Mouse (Mus musculus) CH12.LX (cell line): ENCODE data around the gene Hilpda. TPM values are rescaled to one million over a fixed set of nuclear protein-coding genes. Genes with fewer than 3 reads are reported as not detected.

ENCODE experiments used
- DNase-seq: peaks from one replicate; pipeline ENCODE4 v3.0.0-alpha.2; 2013; ENCODE audit errors: extremely low read depth
- H3K27ac ChIP-seq: 2 replicates; pipeline ENCODE4 v1.5.1; 2012; ENCODE audit warnings: low read depth, mild to moderate bottlenecking, control low read depth, moderate library complexity; ENCODE audit not compliant: insufficient read depth
- H3K27me3 ChIP-seq: replicated peaks from 2 replicates; pipeline ENCODE3; 2012; ENCODE audit warnings: inconsistent platforms
- H3K36me3 ChIP-seq, 2 experiments: replicated peaks in 1 of 2; 2 replicates each; pipeline versions ENCODE3 to v1.6.1; 2012; ENCODE audit warnings: inconsistent platforms in 1 of 2, low read length in 1 of 2, mild to moderate bottlenecking in 1 of 2, mixed read lengths in 1 of 2, moderate library complexity in 1 of 2; ENCODE audit not compliant: control insufficient read depth in 1 of 2, insufficient read depth in 1 of 2
- H3K4me1 ChIP-seq, 2 experiments: 2 replicates each; pipeline ENCODE4 v1.6.1; 2012; ENCODE audit warnings: inconsistent platforms in 1 of 2, moderate library complexity in 1 of 2; ENCODE audit not compliant: insufficient read depth in 2 of 2, control insufficient read depth in 1 of 2
- H3K4me2 ChIP-seq: 2 replicates; pipeline ENCODE4 v1.6.1; 2012; ENCODE audit warnings: low read depth, mild to moderate bottlenecking, control low read depth; ENCODE audit not compliant: poor library complexity, insufficient read depth, severe bottlenecking
- H3K4me3 ChIP-seq, 3 experiments: fragments of 150-350 bp in 1 of 3; sonication (generic) in 1 of 3; replicated peaks in 1 of 3; 2 replicates each; pipeline versions ENCODE3 to v1.5.1; 2011 to 2012; ENCODE audit warnings: low read depth in 2 of 3, low read length in 2 of 3, mild to moderate bottlenecking in 2 of 3, moderate library complexity in 2 of 3, control low read depth in 1 of 3, improper control_type of control experiment in 1 of 3, inconsistent platforms in 1 of 3, mixed read lengths in 1 of 3; ENCODE audit not compliant: poor library complexity in 1 of 3
- H3K79me2 ChIP-seq: replicated peaks from 2 replicates; pipeline ENCODE4 v1.6.1; 2012; ENCODE audit warnings: mild to moderate bottlenecking, moderate library complexity; ENCODE audit not compliant: control insufficient read depth, poor library complexity, insufficient read depth, severe bottlenecking; ENCODE audit errors: extremely low read depth
- H3K9ac ChIP-seq: 2 replicates; pipeline ENCODE4 v1.6.1; 2012; ENCODE audit warnings: low read depth, mild to moderate bottlenecking, control low read depth, moderate library complexity; ENCODE audit not compliant: insufficient read depth
- H3K9me3 ChIP-seq: replicated peaks from 2 replicates; pipeline ENCODE3; 2012; ENCODE audit warnings: low read length, inconsistent platforms, mixed read lengths
- CHD2 ChIP-seq: IDR thresholded peaks from 2 replicates; pipeline ENCODE4 v1.6.1; 2011; ENCODE audit warnings: low read length, improper control_type of control experiment
- CTCF ChIP-seq, 2 experiments: IDR thresholded peaks in 1 of 2; conservative IDR thresholded peaks in 1 of 2; 2 replicates each; pipeline ENCODE4 v1.5.1; 2011 to 2012; ENCODE audit warnings: low read depth in 2 of 2, low read length in 2 of 2, improper control_type of control experiment in 1 of 2, inconsistent platforms in 1 of 2, mild to moderate bottlenecking in 1 of 2, moderate library complexity in 1 of 2
- ELF1 ChIP-seq: IDR thresholded peaks from 2 replicates; pipeline ENCODE4 v1.6.1; 2014; ENCODE audit warnings: low read depth, mild to moderate bottlenecking, inconsistent platforms, low read length, improper control_type of control experiment
- ETS1 ChIP-seq: conservative IDR thresholded peaks from 2 replicates; pipeline ENCODE4 v1.6.1; 2012; ENCODE audit warnings: low read depth, mild to moderate bottlenecking, inconsistent platforms, low read length, improper control_type of control experiment, moderate library complexity
- GABPA ChIP-seq: IDR thresholded peaks from 2 replicates; pipeline ENCODE4 v1.6.1; 2012; ENCODE audit warnings: low read depth, low read length, improper control_type of control experiment, inconsistent platforms; ENCODE audit not compliant: insufficient replicate concordance
- IRF4 ChIP-seq: IDR thresholded peaks from 2 replicates; pipeline ENCODE4 v1.6.1; 2014; ENCODE audit warnings: low read depth, mild to moderate bottlenecking, inconsistent platforms, low read length, improper control_type of control experiment
- JUN ChIP-seq: IDR thresholded peaks from 2 replicates; pipeline ENCODE4 v1.6.1; 2011; ENCODE audit warnings: low read depth, mild to moderate bottlenecking, low read length, improper control_type of control experiment, moderate library complexity; ENCODE audit not compliant: insufficient read depth
- JUND ChIP-seq: conservative IDR thresholded peaks from 2 replicates; pipeline ENCODE4 v1.6.1; 2011; ENCODE audit warnings: low read depth, low read length, improper control_type of control experiment
- MAX ChIP-seq: IDR thresholded peaks from 2 replicates; pipeline ENCODE4 v1.6.1; 2011; ENCODE audit warnings: low read length, improper control_type of control experiment
- MAZ ChIP-seq: IDR thresholded peaks from 2 replicates; pipeline ENCODE4 v1.6.1; 2012; ENCODE audit warnings: low read depth, mild to moderate bottlenecking, inconsistent platforms, low read length, improper control_type of control experiment, moderate library complexity
- MYC ChIP-seq: IDR thresholded peaks from 2 replicates; pipeline ENCODE4 v1.6.1; 2011; ENCODE audit warnings: low read depth, mild to moderate bottlenecking, improper control_type of control experiment, low read length
- NELFE ChIP-seq: IDR thresholded peaks from 2 replicates; pipeline ENCODE4 v1.6.1; 2011; ENCODE audit warnings: low read depth, low read length, improper control_type of control experiment
- SIN3A ChIP-seq: IDR thresholded peaks from 2 replicates; pipeline ENCODE4 v1.6.1; 2012; ENCODE audit warnings: low read length, improper control_type of control experiment, inconsistent platforms
- ZC3H11A ChIP-seq: IDR thresholded peaks from 2 replicates; pipeline ENCODE4 v1.6.1; 2012; ENCODE audit warnings: low read depth, mild to moderate bottlenecking, inconsistent platforms, low read length, improper control_type of control experiment
- ZKSCAN1 ChIP-seq: IDR thresholded peaks from 2 replicates; pipeline ENCODE4 v1.6.1; 2012; ENCODE audit warnings: low read depth, inconsistent platforms, low read length, improper control_type of control experiment, borderline replicate concordance
- ZMIZ1 ChIP-seq: IDR thresholded peaks from 2 replicates; pipeline ENCODE4 v1.6.1; 2012; ENCODE audit warnings: low read depth, mild to moderate bottlenecking, inconsistent platforms, low read length, improper control_type of control experiment
- ZNF384 ChIP-seq: IDR thresholded peaks from 2 replicates; pipeline ENCODE4 v1.6.1; 2012; ENCODE audit warnings: low read depth, low read length, improper control_type of control experiment, inconsistent platforms
- dilution Hi-C: fragments of 300-500 bp; cut with MboI; formaldehyde crosslinking; loops from 2 replicates; pipeline ENCODE4 v1.14.3; 2020; ENCODE audit warnings: low sequenced_read_pairs; ENCODE audit not compliant: extremely low pct_unique_long_range_greater_than_20kb, extremely low pct_ligation_motif_present
- in situ Hi-C: fragments of 300-500 bp; cut with MboI; formaldehyde crosslinking; loops from 3 replicates; pipeline ENCODE4 v1.14.3; 2019; ENCODE audit warnings: low sequenced_read_pairs, low pct_ligation_motif_present, low pct_unique_long_range_greater_than_20kb, mixed read lengths
- polyA plus RNA-seq: library from polyadenylated mRNA; unstranded; fragments of >175 nt; gene quantifications from 2 replicates; pipeline ENCODE4 v1.2.1, GENCODE M21; 2012; ENCODE audit warnings: low read depth; ENCODE audit not compliant: insufficient read length
- total RNA-seq, 2 experiments: library from RNA; depleted of rRNA; stranded (reverse); fragments of 300-350 nt in 1 of 2; fragments of >200 nt in 1 of 2; gene quantifications; 2 replicates each; pipeline ENCODE4 v1.2.3; 2012 to 2014

The Hilpda gene
- total and polyA plus RNA-seq, 3 experiments, result 11.1 to 52.3 (median 23.7) TPM

DNA sequence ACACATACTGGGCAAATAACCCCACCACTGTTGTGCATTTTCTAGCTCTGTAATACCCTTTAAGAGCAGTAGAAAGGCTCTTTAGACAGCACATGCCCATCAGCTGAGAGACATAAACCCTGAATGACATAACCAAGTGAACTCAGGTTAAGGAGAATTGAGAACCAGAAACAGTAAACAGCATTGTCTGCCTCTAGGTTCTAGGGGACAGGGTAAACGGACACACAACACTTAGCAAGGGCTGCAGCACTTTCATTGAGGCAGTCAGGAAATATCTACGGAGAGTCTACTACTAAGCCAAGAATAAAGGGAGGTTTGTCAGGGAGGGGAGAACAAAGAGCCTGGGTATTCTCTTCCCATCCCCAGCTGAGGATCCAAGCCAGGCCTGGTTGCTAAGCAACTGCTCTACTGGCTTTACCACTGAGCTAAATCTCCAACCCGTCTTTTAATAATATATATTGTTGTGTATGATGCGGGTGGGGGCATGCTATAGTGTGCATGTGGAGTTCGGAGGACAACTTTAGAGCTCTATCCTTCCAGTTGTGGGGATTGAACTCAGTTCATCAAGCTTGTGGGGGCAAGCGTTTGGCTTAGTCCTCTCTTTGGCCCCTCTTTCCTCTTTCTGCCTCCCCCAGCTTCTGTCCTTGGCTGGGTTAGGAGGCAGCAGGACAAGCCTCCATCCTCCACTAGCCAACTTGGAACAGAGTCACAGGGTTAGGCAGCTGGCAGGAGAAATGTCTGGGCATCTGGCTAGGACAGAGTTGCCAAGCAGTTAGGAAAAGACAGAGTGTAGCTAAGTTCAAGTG, 8.4 kb upstream of the Hilpda start:
- H3K4me2 ChIP-seq, result no peak overlapping the region
- DNase-seq, result no peak
- H3K79me2 ChIP-seq, result no peaks in the 10 kb centered on the region
- TF ChIP-seq ELF1 (no peak), MAZ (no peak), GABPA (no peak), ZNF384 (no peak), ZMIZ1 (no peak), ZC3H11A (no peak)
- TF ChIP-seq, all 38 proteins: peak for 0
- Histone ChIP-seq H3K27ac (no peak overlapping the region), H3K36me3 (no peaks in the 10 kb centered on the region), H3K27me3 (peaks cover 27% of the 10 kb centered on the region), H3K4me3 (no peak overlapping the region), H3K4me1 (peaks cover 0 to 2% of the 10 kb centered on the region in 2 experiments; a peak in 2 of 4 replicates), H3K9me3 (no peaks in the 10 kb centered on the region), H3K9ac (no peak overlapping the region)
- in situ Hi-C loops, result no loop called here
- dilution Hi-C loops, result no loop called here

DNA sequence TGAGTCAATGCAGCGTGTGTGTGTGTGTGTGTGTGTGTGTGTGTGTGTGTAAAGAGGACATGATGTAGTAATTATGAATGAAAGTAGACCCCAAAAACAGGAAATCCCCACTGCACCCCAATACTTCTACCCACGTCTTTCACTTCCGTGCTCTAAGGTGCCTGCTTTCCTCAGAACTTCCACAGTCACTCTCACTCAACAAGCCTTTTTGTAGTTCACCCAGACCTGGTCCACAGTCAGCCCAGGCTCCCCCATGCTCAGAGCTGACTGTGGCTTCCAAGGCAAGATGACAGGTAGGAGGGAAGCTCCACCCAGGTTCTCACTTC, 7.9 kb upstream of the Hilpda start:
- dilution Hi-C loops, result no loop called here
- TF ChIP-seq ZMIZ1 (no peak), IRF4 (no peak), ETS1 (no peak), CHD2 (no peak), JUN (no peak), CTCF (conservative IDR thresholded peaks at IDR 0.05 in 1 of 2, IDR thresholded peaks at IDR 0.05 in 1 of 2; ENCODE audit: low read depth in 2 of 2, low read length in 2 of 2) (no peak), ZKSCAN1 (no peak), SIN3A (no peak), NELFE (no peak), MYC (no peak), JUND (no peak), MAX (no peak)
- Histone ChIP-seq H3K4me1 (peaks cover 0 to 2% of the 10 kb centered on the region in 2 experiments; a peak in 1 of 4 replicates), H3K9me3 (no peaks in the 10 kb centered on the region), H3K27me3 (peaks cover 27% of the 10 kb centered on the region), H3K4me2 (no peak overlapping the region), H3K4me3 (no peak overlapping the region), H3K9ac (no peak overlapping the region), H3K36me3 (no peaks in the 10 kb centered on the region), H3K79me2 (no peaks in the 10 kb centered on the region), H3K27ac (no peak overlapping the region)
- DNase-seq, result no peak
- in situ Hi-C loops, result no loop called here
